Mouse (Mus musculus) spleen, adult 2 months (tissue): ENCODE measurements at regions not wholly inside any gene's neighbourhood (a gene's known extent, or its start where the extent isn't known, plus 50 kb on each side); places are given as distances from the start of the nearest gene placed in this dataset.

Source experiments
- DNase-seq, 2 experiments: peaks; one replicate each; pipeline versions ENCODE4 v3.0.0 to v3.0.0-alpha.2; 2012 to 2021; ENCODE audit warnings: low spot score in 2 of 2, low read depth in 1 of 2
- H3K27ac ChIP-seq: fragments of 200-500 bp; 2 replicates; pipeline ENCODE4 v1.5.1; 2012; ENCODE audit warnings: low read length, inconsistent platforms; ENCODE audit not compliant: insufficient read depth
- H3K27me3 ChIP-seq: fragments of 200-500 bp; 2 replicates; pipeline ENCODE4 v1.6.1; 2012; ENCODE audit warnings: mild to moderate bottlenecking, moderate library complexity, low read length, inconsistent platforms; ENCODE audit not compliant: control insufficient read depth, insufficient read depth
- H3K36me3 ChIP-seq: fragments of 200-500 bp; 2 replicates; pipeline ENCODE4 v1.6.1; 2012; ENCODE audit warnings: mild to moderate bottlenecking, low read length, inconsistent platforms; ENCODE audit not compliant: control insufficient read depth, insufficient read depth
- H3K4me1 ChIP-seq: fragments of 200-500 bp; 2 replicates; pipeline ENCODE4 v1.6.1; 2011; ENCODE audit warnings: inconsistent platforms; ENCODE audit not compliant: control insufficient read depth, insufficient read depth, insufficient read length
- H3K4me3 ChIP-seq: fragments of 200-500 bp; 2 replicates; pipeline ENCODE4 v1.5.1; 2011; ENCODE audit warnings: mild to moderate bottlenecking, inconsistent platforms; ENCODE audit not compliant: insufficient read depth, insufficient read length; ENCODE audit errors: extremely low read depth
- CTCF ChIP-seq: fragments of 200-500 bp; IDR thresholded peaks from 2 replicates; pipeline ENCODE4 v1.5.1; 2011; ENCODE audit warnings: mild to moderate bottlenecking, inconsistent platforms; ENCODE audit not compliant: insufficient read depth, insufficient read length, insufficient replicate concordance; ENCODE audit errors: extremely low read depth
- POLR2A ChIP-seq: fragments of 200-500 bp; IDR thresholded peaks from 2 replicates; pipeline ENCODE4 v1.6.1; 2011; ENCODE audit warnings: low read depth, low read length, inconsistent platforms
- WGBS: fragments of 180-500 bp; shearing (Covaris S2); methylation state at CpG from one replicate; pipeline ENCODE4 v1.1.7; 2018; 5-methylcytosine and 5-hydroxymethylcytosine counted together

DNA sequence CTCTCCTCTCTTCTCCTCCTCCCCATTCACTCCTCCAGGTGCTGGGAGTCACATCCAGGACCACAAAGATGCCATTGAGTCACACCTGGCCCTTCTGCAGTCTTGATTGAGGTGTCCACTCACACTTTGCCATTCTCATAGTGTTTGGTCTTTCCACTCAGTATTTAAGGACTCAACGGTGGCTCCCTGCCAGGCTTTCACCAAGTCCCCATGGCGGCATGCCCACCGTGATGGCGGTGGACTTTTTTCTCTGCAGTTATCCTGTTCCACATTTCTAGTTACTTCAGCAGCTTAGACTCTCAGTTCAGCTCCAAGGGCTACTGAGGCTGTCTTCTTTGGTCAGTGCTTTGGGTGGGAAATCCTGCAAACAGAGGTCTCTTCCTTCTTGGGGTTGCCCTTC, 189.9 kb downstream of the Cbln1 start:
- Histone ChIP-seq H3K4me3 (no peak overlapping the region), H3K4me1 (no peaks in the 10 kb centered on the region), H3K36me3 (no peaks in the 10 kb centered on the region), H3K27ac (no peak overlapping the region), H3K27me3 (no peaks in the 10 kb centered on the region)
- WGBS, result 93% methylated on average over 4 of the region's 4 CpGs
- DNase-seq, result no peak
- no peak for TF ChIP-seq CTCF
- TF ChIP-seq POLR2A, result no peak

DNA sequence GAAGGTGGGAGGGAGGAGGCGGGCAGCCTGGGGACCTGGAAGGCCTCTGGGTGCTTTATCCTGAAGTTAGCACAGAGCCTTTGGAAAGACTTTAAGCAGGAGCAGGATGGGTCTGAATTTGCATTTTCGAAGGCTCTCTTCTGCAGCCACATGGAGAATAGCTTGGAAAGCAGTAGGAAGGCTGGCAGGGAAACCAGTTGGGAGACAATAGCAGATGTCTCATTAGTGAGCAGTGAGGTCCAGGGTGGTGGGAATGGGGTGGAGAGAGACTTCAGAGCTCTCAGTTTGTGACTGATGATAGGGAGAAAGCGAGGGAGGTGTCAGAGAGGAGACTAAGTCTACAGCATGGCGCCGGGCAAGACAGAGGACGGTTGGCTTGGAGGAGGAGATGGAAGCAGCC, 199.1 kb downstream of the Cbln1 start:
- no peak for DNase-seq
- Histone ChIP-seq H3K27ac (no peak overlapping the region), H3K4me3 (no peak overlapping the region), H3K36me3 (no peaks in the 10 kb centered on the region), H3K4me1 (no peaks in the 10 kb centered on the region), H3K27me3 (no peaks in the 10 kb centered on the region)
- no peak for TF ChIP-seq CTCF
- no peak for TF ChIP-seq POLR2A
- WGBS, result 85% methylated on average over 6 of the region's 6 CpGs

GRCm38 (mm10) chr8:87270525-87271187, 201.8 kb downstream of the Cbln1 start:
- Histone ChIP-seq H3K27me3 (no peaks in the 10 kb centered on the region), H3K36me3 (no peaks in the 10 kb centered on the region), H3K4me3 (no peak overlapping the region), H3K4me1 (no peaks in the 10 kb centered on the region), H3K27ac (no peak overlapping the region)
- WGBS, result 86% methylated on average over 3 of the region's 3 CpGs
- DNase-seq, result no peak
- TF ChIP-seq POLR2A (no peak), CTCF (no peak)

GRCm38 (mm10) chr8:87268159-87268558, 204.2 kb downstream of the Cbln1 start:
- Histone ChIP-seq H3K36me3 (no peaks in the 10 kb centered on the region), H3K4me3 (no peak overlapping the region), H3K27me3 (no peaks in the 10 kb centered on the region), H3K27ac (no peak overlapping the region), H3K4me1 (no peaks in the 10 kb centered on the region)
- DNase-seq, result no peak
- TF ChIP-seq CTCF (no peak), POLR2A (no peak)

DNA sequence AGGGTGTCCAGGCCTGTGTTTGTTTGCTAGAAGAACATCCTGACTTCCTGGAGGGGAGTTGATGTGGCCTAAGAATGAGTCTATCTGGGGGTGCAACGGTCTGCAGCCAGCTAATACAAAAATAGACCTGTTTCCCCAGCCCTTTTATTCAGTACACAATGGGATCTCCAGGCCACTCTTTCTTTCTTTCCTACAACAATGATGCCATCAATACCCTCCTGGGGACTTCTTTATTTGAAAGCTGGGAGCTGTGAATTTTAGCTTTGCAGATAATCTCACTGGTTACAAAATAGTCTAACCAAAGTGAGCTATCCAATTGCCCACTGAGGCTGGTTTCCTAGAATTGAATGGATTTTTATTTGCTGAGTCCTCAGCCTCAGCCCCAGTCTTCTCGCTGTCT, 207.4 kb downstream of the Cbln1 start:
- no peak for DNase-seq
- H3K4me1 ChIP-seq, result no peaks in the 10 kb centered on the region
- H3K27me3 ChIP-seq, result no peaks in the 10 kb centered on the region
- H3K4me3 ChIP-seq, result no peak overlapping the region
- no peak overlapping the region for H3K27ac ChIP-seq
- WGBS, result 71% methylated on average over 2 of the region's 2 CpGs
- TF ChIP-seq POLR2A, result no peak
- no peak for TF ChIP-seq CTCF
- no peaks in the 10 kb centered on the region for H3K36me3 ChIP-seq

- no peak for DNase-seq
- WGBS, result 86% methylated on average over 2 of the region's 2 CpGs
- H3K4me3 ChIP-seq, result no peak overlapping the region
- no peaks in the 10 kb centered on the region for H3K36me3 ChIP-seq
- TF ChIP-seq CTCF (no peak), POLR2A (no peak)
- H3K4me1 ChIP-seq, result no peaks in the 10 kb centered on the region
- no peaks in the 10 kb centered on the region for H3K27me3 ChIP-seq
- H3K27ac ChIP-seq, result no peak overlapping the region
Observed at GRCm38 (mm10) chr8:87260305-87260704, 212.1 kb downstream of the Cbln1 start.

DNA sequence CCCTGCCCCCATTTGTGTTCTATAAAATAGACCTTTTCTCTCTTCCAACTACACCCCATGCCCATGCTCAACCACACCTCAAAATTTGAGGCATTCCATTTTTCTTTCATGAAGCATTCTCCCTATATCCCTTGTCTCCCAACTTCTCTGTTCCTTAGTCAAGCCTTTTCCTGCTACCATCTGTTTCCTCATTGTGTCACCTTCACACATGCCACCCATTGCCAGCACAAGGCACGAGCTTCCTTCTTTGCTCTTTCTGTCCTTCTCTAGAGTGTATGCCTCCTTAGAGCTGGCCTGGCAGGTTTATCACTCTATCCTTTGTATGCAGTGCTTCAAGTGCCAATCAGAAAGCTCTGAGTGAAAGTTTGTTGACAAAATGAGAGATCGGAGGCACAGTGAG, 229.7 kb downstream of the Cbln1 start:
- H3K27ac ChIP-seq, result no peak overlapping the region
- no peak for DNase-seq
- TF ChIP-seq CTCF (no peak), POLR2A (no peak)
- no peak overlapping the region for H3K4me3 ChIP-seq
- no peaks in the 10 kb centered on the region for H3K4me1 ChIP-seq
- H3K27me3 ChIP-seq, result no peaks in the 10 kb centered on the region
- WGBS, result 66% methylated on average over 2 of the region's 2 CpGs
- H3K36me3 ChIP-seq, result no peaks in the 10 kb centered on the region
